Mouse (Mus musculus) limb, embryonic 13.5 days (tissue): ENCODE measurements at regions not wholly inside any gene's neighbourhood (a gene's known extent, or its start where the extent isn't known, plus 50 kb on each side); places are given as distances from the start of the nearest gene placed in this dataset.

Experiments used
- ATAC-seq: fragments of 200-750 bp; cut with Nextera tagmentation; 2 replicates; pipeline ENCODE4 v1.8.0; 2017; ENCODE audit warnings: low read depth, moderate number of reproducible peaks, moderate TSS enrichment; ENCODE audit not compliant: low FRiP score
- H3K27ac ChIP-seq: fragments of 300-500 bp; sonication (generic); 2 replicates; pipeline ENCODE4 v1.5.1; 2015; ENCODE audit warnings: inconsistent platforms, mild to moderate bottlenecking, moderate library complexity
- H3K27me3 ChIP-seq: fragments of 300-500 bp; sonication (generic); 2 replicates; pipeline ENCODE4 v1.6.1; 2015; ENCODE audit warnings: mild to moderate bottlenecking, inconsistent platforms
- H3K36me3 ChIP-seq: fragments of 300-500 bp; sonication (generic); 2 replicates; pipeline ENCODE4 v1.6.1; 2015; ENCODE audit warnings: inconsistent platforms, mild to moderate bottlenecking, moderate library complexity
- H3K4me1 ChIP-seq: fragments of 300-500 bp; sonication (generic); 2 replicates; pipeline ENCODE4 v1.6.1; 2015; ENCODE audit warnings: inconsistent platforms
- H3K4me2 ChIP-seq: fragments of 300-500 bp; sonication (generic); replicated peaks from 2 replicates; pipeline ENCODE4 v1.6.1; 2015; ENCODE audit warnings: inconsistent platforms, mild to moderate bottlenecking, moderate library complexity
- H3K4me3 ChIP-seq: fragments of 300-500 bp; sonication (generic); 2 replicates; pipeline ENCODE4 v1.5.1; 2015; ENCODE audit warnings: moderate library complexity, mild to moderate bottlenecking, inconsistent platforms
- H3K9ac ChIP-seq: fragments of 300-500 bp; sonication (generic); 2 replicates; pipeline ENCODE4 v1.6.1; 2015; ENCODE audit warnings: mild to moderate bottlenecking, inconsistent platforms
- H3K9me3 ChIP-seq: fragments of 300-500 bp; sonication (generic); 2 replicates; pipeline ENCODE4 v1.6.1; 2016; ENCODE audit warnings: inconsistent platforms
- WGBS: fragments of 180-500 bp; shearing (Covaris S2); methylation state at CpG from one replicate; pipeline ENCODE4 v1.1.7; 2015; 5-methylcytosine and 5-hydroxymethylcytosine counted together

DNA sequence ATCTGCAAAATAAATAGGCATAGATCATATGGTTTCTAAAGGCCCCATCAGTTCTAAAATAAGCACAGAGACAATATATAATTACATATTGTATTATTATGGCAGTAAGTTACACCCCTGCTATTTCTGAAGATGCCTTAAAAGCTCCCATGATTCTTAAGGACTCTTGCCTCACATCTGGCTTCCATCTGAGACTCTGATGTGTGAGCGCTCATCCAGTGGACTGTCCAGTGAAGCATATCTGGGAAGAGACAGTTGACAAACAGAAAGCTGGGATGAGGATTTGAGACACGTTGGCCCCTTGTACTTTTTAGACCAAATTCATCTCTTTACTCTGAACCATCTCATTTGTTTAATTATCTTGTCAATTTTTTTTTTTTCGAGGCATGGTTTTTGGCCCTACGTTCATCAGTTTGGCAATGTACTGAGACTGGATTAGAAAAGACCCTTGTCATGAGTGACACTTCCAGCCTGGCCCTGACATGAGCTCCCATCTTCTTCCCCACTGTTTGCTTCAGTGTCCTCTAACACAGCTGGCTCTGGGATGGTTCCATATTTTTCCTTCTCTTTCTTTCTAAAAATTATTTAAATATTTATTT is 63.4 kb upstream of the Eed start:
- Histone ChIP-seq H3K4me2 (no peak overlapping the region), H3K27ac (no peak overlapping the region), H3K36me3 (no peaks in the 10 kb centered on the region), H3K9ac (no peak overlapping the region), H3K9me3 (no peaks in the 10 kb centered on the region), H3K27me3 (no peaks in the 10 kb centered on the region), H3K4me1 (peaks cover 23% of the 10 kb centered on the region), H3K4me3 (no peak overlapping the region)
- ATAC-seq, result no peak
- 84% methylated on average over 4 of the region's 4 CpGs for WGBS

GRCm38 (mm10) chr7:90045208-90045800 is 64.5 kb upstream of the Eed start:
- H3K4me2 ChIP-seq, result no peak overlapping the region
- no peaks in the 10 kb centered on the region for H3K36me3 ChIP-seq
- H3K9ac ChIP-seq, result no peak overlapping the region
- H3K4me1 ChIP-seq, result peaks cover 23% of the 10 kb centered on the region
- H3K9me3 ChIP-seq, result no peaks in the 10 kb centered on the region
- H3K27ac ChIP-seq, result no peak overlapping the region
- H3K4me3 ChIP-seq, result no peak overlapping the region
- H3K27me3 ChIP-seq, result no peaks in the 10 kb centered on the region
- no peak for ATAC-seq
- WGBS, result 78% methylated on average over 4 of the region's 4 CpGs

GRCm38 (mm10) chr7:90046228-90046627 is 65.4 kb upstream of the Eed start:
- 94% methylated on average over 3 of the region's 3 CpGs for WGBS

DNA sequence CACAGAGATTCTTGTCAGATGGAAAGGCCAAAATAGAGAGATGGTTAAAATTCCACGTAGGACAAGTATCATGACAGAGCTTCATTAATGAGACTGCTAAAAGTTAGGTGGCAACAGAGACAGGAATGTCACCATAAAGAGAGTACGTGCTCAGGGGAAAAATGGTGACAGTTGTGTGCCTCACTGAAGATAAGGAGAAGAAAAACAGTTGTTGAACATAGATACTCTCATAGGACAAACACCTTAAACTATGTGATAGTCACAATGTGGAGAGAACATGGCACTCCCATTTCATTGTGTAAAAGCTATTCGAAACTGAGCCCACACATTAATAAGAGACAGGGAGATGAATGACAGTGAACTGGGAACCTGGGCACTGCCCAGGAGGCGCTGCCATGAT is 66.1 kb upstream of the Eed start:
- H3K4me3 ChIP-seq, result no peak overlapping the region
- no peak overlapping the region for H3K4me2 ChIP-seq
- ATAC-seq, result no peak
- peaks cover 9% of the 10 kb centered on the region for H3K4me1 ChIP-seq
- H3K9ac ChIP-seq, result no peak overlapping the region
- WGBS, result 92% methylated on average over 4 of the region's 4 CpGs
- no peaks in the 10 kb centered on the region for H3K9me3 ChIP-seq
- no peak overlapping the region for H3K27ac ChIP-seq
- no peaks in the 10 kb centered on the region for H3K36me3 ChIP-seq
- no peaks in the 10 kb centered on the region for H3K27me3 ChIP-seq

More at GRCm38 (mm10) chr7:90046228-90046627, 65.4 kb upstream of the Eed start:
- Histone ChIP-seq H3K4me3 (no peak overlapping the region), H3K9me3 (no peaks in the 10 kb centered on the region), H3K27me3 (no peaks in the 10 kb centered on the region), H3K9ac (no peak overlapping the region), H3K36me3 (no peaks in the 10 kb centered on the region), H3K4me2 (no peak overlapping the region), H3K4me1 (peaks cover 15% of the 10 kb centered on the region), H3K27ac (no peak overlapping the region)
- ATAC-seq, result no peak

- no peak for ATAC-seq
- H3K9me3 ChIP-seq, result no peaks in the 10 kb centered on the region
- H3K4me3 ChIP-seq, result no peak overlapping the region
- H3K4me1 ChIP-seq, result no peaks in the 10 kb centered on the region
- H3K36me3 ChIP-seq, result no peaks in the 10 kb centered on the region
- 73% methylated on average over 10 of the region's 10 CpGs for WGBS
- H3K9ac ChIP-seq, result no peak overlapping the region
- 0 out of 2 replicates have a peak overlapping the region, but pooled peaks have one; percentile 52 for H3K27ac ChIP-seq
- H3K27me3 ChIP-seq, result no peaks in the 10 kb centered on the region
- no peak overlapping the region for H3K4me2 ChIP-seq
These were observed 67.9 kb upstream of the Eed start for GRCm38 (mm10) chr7:90048401-90049307.

GRCm38 (mm10) chr7:90049831-90050237 is 69.1 kb upstream of the Eed start:
- H3K4me3 ChIP-seq, result no peak overlapping the region

DNA sequence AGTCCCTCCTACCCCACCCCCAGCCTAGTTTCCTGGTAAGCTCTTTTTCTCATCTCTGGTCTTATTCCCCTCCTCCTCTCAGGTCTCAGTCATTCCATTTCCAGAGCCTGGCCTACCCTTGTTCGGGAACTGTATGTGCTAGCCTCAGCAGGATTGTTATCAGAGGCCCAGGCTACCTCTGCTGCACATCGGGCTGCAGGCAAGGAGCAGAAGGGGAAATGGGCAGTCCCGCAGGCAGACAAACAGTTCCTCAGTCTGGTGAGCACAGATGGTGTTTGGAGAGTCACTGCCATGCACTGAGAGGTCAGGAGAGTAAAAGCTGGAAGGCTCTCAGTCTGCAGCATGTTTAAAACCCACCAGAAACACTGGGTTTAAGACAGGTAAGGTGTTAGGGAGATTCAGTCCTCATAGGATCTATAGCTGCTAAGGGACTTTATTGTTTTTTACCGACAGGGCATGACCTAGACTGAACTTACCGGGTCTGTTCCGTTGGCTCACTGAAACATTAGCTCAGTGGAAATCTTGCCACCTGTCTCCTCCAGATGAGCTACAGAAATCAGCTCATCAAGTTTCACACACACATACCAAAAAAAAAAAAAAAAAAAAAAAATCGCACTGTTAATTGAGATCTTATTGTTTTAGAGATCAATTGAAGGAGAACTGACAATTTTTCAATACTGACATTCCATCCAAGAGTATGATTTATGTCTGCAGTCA is 74.2 kb upstream of the Eed start:
- no peaks in the 10 kb centered on the region for H3K27me3 ChIP-seq
- H3K4me3 ChIP-seq, result no peak overlapping the region
- ATAC-seq, result no peak
- 49% methylated on average over 7 of the region's 7 CpGs for WGBS
- no peak overlapping the region for H3K27ac ChIP-seq
- no peaks in the 10 kb centered on the region for H3K9me3 ChIP-seq
- H3K36me3 ChIP-seq, result no peaks in the 10 kb centered on the region
- H3K9ac ChIP-seq, result no peak overlapping the region
- H3K4me1 ChIP-seq, result peaks cover 18% of the 10 kb centered on the region
- no peak overlapping the region for H3K4me2 ChIP-seq

More at GRCm38 (mm10) chr7:90049831-90050237, 69.1 kb upstream of the Eed start:
- peak; percentile 89 for ATAC-seq
- Histone ChIP-seq H3K9ac (no peak overlapping the region), H3K27ac (no peak overlapping the region), H3K9me3 (no peaks in the 10 kb centered on the region), H3K36me3 (no peaks in the 10 kb centered on the region), H3K4me1 (peaks cover 3% of the 10 kb centered on the region), H3K27me3 (no peaks in the 10 kb centered on the region), H3K4me2 (no peak overlapping the region)
- WGBS, result 70% methylated on average over 8 of the region's 8 CpGs

DNA sequence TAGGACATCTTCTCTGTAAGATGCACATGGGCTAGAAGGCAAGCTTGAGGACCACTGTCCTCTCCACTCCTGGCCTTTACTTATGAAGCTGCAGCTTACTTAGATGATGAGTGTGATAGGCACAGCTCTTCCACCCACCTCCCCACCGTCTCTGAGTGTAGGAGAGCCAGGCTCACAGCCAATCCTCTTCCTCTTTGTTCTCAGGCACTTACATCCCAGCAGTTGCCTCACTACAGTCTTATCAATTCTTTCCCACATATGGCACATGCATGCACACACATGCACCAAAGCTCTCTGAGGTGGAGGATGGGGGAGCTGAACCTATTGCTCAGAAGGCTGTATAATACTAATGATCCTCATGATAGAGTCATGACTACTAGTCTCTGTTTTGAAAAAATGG is 72.1 kb upstream of the Picalm start:
- H3K4me3 ChIP-seq, result no peak overlapping the region
- no peak overlapping the region for H3K27ac ChIP-seq
- H3K4me1 ChIP-seq, result peaks cover 38% of the 10 kb centered on the region
- no peaks in the 10 kb centered on the region for H3K27me3 ChIP-seq
- no peak for ATAC-seq
- H3K4me2 ChIP-seq, result no peak overlapping the region
- H3K9ac ChIP-seq, result no peak overlapping the region
- WGBS, result 76% methylated on average over 1 of the region's 1 CpGs
- no peaks in the 10 kb centered on the region for H3K36me3 ChIP-seq
- no peaks in the 10 kb centered on the region for H3K9me3 ChIP-seq

DNA sequence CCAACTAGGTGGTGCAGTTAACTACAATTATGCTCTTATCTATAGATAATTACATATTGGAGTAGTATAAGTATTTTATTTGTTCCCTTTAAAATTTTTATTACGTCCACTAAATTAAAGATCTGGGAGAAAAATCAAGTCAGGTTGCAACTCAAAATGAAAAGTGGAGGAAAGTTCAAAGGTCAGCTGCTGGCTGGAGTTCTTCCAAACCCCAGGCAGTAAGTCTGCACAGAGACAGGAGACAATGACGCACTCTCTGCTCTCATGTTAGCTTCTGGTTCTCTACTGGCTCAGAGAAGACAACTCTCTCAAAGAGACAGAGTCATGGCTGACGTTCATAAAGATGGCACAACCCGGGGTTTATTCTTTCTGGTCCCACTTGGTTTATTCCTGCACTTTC is 71.4 kb upstream of the Picalm start:
- Histone ChIP-seq H3K4me3 (no peak overlapping the region), H3K27ac (no peak overlapping the region), H3K9me3 (no peaks in the 10 kb centered on the region), H3K4me1 (peaks cover 38% of the 10 kb centered on the region), H3K4me2 (no peak overlapping the region), H3K9ac (no peak overlapping the region), H3K36me3 (no peaks in the 10 kb centered on the region), H3K27me3 (no peaks in the 10 kb centered on the region)
- WGBS, result 75% methylated on average over 4 of the region's 4 CpGs
- ATAC-seq, result no peak

DNA sequence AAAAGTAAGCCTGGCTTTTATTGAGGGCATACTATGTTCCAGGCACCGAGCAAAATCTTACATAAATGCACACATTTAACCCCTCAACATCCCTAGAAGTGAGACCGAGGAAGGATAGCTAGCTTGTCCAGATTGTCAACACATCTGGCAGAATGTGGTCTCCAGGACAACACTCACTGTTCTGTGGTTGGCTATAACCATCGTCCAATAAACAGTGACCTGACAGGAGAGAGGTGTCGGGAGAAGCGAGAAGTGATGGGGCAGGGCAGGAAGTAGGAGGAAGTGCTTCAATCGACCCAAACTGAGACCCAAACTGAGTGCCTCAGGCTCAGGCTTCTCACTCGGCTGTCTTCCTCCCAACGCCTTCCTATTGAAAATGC is 70.8 kb upstream of the Picalm start:
- Histone ChIP-seq H3K4me2 (no peak overlapping the region), H3K9ac (no peak overlapping the region), H3K36me3 (no peaks in the 10 kb centered on the region), H3K4me1 (peaks cover 38% of the 10 kb centered on the region), H3K4me3 (no peak overlapping the region), H3K27ac (peak overlapping the region; percentile 73; the same call in 1 of the 2 replicates), H3K9me3 (no peaks in the 10 kb centered on the region), H3K27me3 (no peaks in the 10 kb centered on the region)
- ATAC-seq, result no peak
- 53% methylated on average over 8 of the region's 8 CpGs for WGBS

GRCm38 (mm10) chr7:90059629-90060301 is 70.2 kb upstream of the Picalm start:
- Histone ChIP-seq H3K4me2 (peak overlapping the region; percentile 41), H3K4me3 (no peak overlapping the region), H3K27me3 (no peaks in the 10 kb centered on the region), H3K36me3 (no peaks in the 10 kb centered on the region), H3K9ac (no peak overlapping the region), H3K4me1 (peaks cover 36% of the 10 kb centered on the region), H3K9me3 (no peaks in the 10 kb centered on the region), H3K27ac (peak overlapping the region; percentile 73)
- WGBS, result 54% methylated on average over 6 of the region's 6 CpGs
- peak; percentile 86 for ATAC-seq
